Mouse (Mus musculus) forebrain, embryonic 15.5 days (tissue): ENCODE data around the gene Tdrd9. TPM values are rescaled to one million over a fixed set of nuclear protein-coding genes. Genes with fewer than 3 reads are reported as not detected.
A peak's percentile ranks its signal among the peaks of the same experiment; 100 is the strongest.
"Not testable (repeated sequence)": the region's sequence is repeated elsewhere in the genome, so short reads cannot be mapped to it uniquely, and the experiment has no call there.

Experiments
- ATAC-seq: fragments of 200-750 bp; cut with Nextera tagmentation; replicated peaks from 2 replicates; pipeline ENCODE4 v1.8.0; 2017; ENCODE audit warnings: mild to moderate bottlenecking, moderate TSS enrichment, moderate library complexity
- H3K27ac ChIP-seq: fragments of 300-500 bp; sonication (generic); replicated peaks from 2 replicates; pipeline ENCODE4 v1.5.1; 2015; ENCODE audit warnings: mild to moderate bottlenecking, inconsistent platforms
- H3K27me3 ChIP-seq: fragments of 300-500 bp; sonication (generic); 2 replicates; pipeline ENCODE4 v1.6.1; 2015; ENCODE audit warnings: inconsistent platforms
- H3K36me3 ChIP-seq: fragments of 300-500 bp; sonication (generic); 2 replicates; pipeline ENCODE4 v1.6.1; 2015; ENCODE audit warnings: mild to moderate bottlenecking, inconsistent platforms
- H3K4me1 ChIP-seq: fragments of 300-500 bp; sonication (generic); 2 replicates; pipeline ENCODE4 v1.6.1; 2015; ENCODE audit warnings: inconsistent platforms
- H3K4me2 ChIP-seq: fragments of 300-500 bp; sonication (generic); replicated peaks from 2 replicates; pipeline ENCODE4 v1.6.1; 2015; ENCODE audit warnings: mild to moderate bottlenecking, inconsistent platforms
- H3K4me3 ChIP-seq: fragments of 300-500 bp; sonication (generic); 2 replicates; pipeline ENCODE4 v1.5.1; 2015; ENCODE audit warnings: mild to moderate bottlenecking, inconsistent platforms
- H3K9ac ChIP-seq: fragments of 300-500 bp; sonication (generic); replicated peaks from 2 replicates; pipeline ENCODE4 v1.6.1; 2015; ENCODE audit warnings: mild to moderate bottlenecking, inconsistent platforms
- H3K9me3 ChIP-seq: fragments of 300-500 bp; sonication (generic); 2 replicates; pipeline ENCODE4 v1.6.1; 2016; ENCODE audit warnings: inconsistent platforms
- WGBS: fragments of 180-500 bp; shearing (Covaris S2); methylation state at CpG from one replicate; pipeline ENCODE4 v1.1.7; 2015; ENCODE audit warnings: mixed read lengths; 5-methylcytosine and 5-hydroxymethylcytosine counted together
- polyA plus RNA-seq: library from polyadenylated mRNA; unstranded; fragments of >200 nt; fragmentation: Nextera tagmentation; extraction: Ambion mirVana; gene quantifications from 2 replicates; pipeline ENCODE4 v1.2.1, GENCODE M21; 2015

Tdrd9 gene
- polyA plus RNA-seq, 1 experiment from 2014 or later: 0.34 TPM

DNA sequence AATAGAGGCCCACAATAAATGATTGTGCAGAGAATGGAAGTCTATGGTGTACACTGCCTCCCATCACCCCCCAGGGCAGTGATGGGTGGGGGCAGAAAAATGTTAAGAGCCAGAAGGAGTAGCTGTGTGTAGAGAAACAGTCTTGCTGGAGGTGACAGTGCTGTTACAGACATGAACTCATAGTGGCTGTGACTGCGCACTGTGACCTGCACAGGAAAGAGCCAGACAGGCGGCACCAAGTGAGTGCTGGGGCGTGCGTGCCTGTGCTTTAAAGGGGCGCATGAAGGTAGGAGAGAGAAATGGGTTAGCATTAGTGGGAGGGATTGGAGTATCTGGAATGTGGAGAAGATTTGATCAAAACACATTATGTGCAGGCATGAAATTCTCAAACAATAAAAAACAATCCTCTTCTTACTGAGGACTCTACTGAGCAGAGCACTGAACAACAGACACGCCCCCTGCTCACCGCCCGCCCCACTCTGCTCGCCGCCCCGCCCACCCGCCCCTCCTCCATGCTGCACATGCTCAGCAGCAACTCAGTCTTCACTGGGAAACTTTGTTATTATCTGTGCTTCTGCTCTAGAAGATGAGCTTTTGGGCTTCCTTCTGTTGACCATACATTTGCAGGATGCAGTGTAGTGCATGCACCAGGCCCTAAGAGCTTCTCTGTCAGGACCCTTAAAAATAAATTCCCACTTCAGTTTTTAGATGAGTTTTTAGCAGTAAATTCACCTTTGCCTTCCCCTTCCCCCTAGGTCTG is 41.3 kb downstream of the Tdrd9 start:
- H3K4me3 ChIP-seq: peak overlapping the region; percentile 17
- 21% methylated on average over 12 of the region's 12 CpGs for WGBS
- H3K4me2 ChIP-seq: peak overlapping the region; percentile 37
- no peak overlapping the region; the same call in 1 of the 2 replicates for H3K27ac ChIP-seq
- ATAC-seq: peak; percentile 88
- H3K9me3 ChIP-seq: no peaks in the 10 kb centered on the region
- H3K27me3 ChIP-seq: no peaks in the 10 kb centered on the region
- no peaks in the 10 kb centered on the region for H3K36me3 ChIP-seq
- H3K4me1 ChIP-seq: peaks cover 7% of the 10 kb centered on the region
- 0 out of 2 replicates have a peak overlapping the region, but pooled peaks have one; percentile 3 for H3K9ac ChIP-seq

DNA sequence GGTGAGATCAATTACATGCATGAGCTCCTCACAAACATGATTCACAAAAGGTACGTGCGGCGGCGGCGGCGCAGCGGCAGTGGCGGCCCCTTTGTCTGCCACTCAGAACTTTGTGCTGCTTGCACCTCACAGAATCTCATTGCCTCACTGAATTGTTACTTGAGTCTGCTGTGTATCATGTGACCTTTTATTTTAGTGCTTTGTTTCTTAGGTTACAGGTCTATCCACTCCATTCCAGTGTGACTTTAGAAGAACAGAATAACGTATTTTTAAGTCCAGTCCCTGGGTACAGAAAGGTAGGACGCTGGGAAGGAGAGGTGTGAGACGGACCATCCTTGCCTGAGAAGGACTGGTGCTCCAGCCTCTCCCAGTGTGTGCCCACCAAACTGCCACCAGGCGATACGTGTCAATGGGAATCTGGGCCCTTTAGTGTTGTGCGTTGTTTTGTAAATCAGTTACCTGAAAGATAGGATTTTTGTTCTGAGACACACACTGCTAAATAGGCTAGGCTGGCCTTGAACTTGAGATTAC is 42.0 kb downstream of the Tdrd9 start:
- peak overlapping the region; percentile 37 for H3K4me2 ChIP-seq
- H3K9ac ChIP-seq: 0 out of 2 replicates have a peak overlapping the region, but pooled peaks have one; percentile 3
- H3K4me1 ChIP-seq: peaks cover 7% of the 10 kb centered on the region
- no peak overlapping the region for H3K27ac ChIP-seq
- 0 out of 2 replicates have a peak, but pooled peaks have one; percentile 26 for ATAC-seq
- no peaks in the 10 kb centered on the region for H3K9me3 ChIP-seq
- no peaks in the 10 kb centered on the region for H3K36me3 ChIP-seq
- H3K27me3 ChIP-seq: no peaks in the 10 kb centered on the region
- peak overlapping the region; percentile 17 for H3K4me3 ChIP-seq
- 7% methylated on average over 14 of the region's 14 CpGs for WGBS

DNA sequence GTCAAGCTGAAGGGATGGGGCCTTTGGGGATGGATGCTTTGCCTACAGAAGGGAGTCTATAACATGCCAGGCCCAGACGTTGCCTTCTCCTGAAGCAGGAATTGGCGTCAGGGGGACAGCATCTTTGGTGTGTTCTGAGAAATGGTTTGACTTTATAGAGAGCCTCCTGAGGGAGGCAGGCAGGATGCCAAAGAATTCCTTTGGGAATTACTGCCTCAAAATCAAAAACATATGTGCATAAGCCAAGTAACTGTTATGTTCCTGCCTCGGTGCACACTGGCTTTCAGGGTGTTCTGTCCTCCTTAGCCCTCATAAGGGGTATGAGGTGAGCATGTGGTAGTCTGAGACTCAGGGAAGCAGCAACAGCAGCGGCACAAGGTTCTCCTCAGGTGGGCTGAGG is 45.0 kb downstream of the Tdrd9 start:
- no peak for ATAC-seq

DNA sequence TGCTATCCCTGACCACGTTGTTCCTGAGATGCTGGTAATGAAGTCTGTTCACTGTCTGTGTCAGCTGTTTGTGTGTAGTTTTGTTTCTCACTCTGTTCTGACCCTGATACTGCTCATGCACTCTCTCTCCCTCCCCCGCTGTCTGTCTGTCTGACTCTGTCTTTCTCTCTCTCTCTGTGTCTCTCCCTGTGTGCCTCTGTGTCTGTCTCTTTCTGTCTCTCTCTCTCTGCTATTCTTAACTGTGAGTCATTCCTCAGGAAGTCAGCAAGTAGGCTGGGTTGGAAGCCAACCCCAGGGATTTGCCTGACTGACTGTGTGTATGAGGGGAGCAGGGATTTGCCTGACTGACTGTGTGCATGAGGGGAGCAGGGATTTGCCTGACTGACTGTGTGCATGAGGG is 51.9 kb downstream of the Tdrd9 start:
- Histone ChIP-seq H3K27me3 (no peaks in the 10 kb centered on the region), H3K4me1 (no peaks in the 10 kb centered on the region), H3K36me3 (no peaks in the 10 kb centered on the region), H3K4me2 (no peak overlapping the region), H3K4me3 (no peak overlapping the region), H3K27ac (no peak overlapping the region), H3K9me3 (no peaks in the 10 kb centered on the region), H3K9ac (no peak overlapping the region)
- WGBS: 83% methylated on average over 2 of the region's 2 CpGs
- no peak for ATAC-seq

More for the DNA sequence above, 45.0 kb downstream of the Tdrd9 start:
- Histone ChIP-seq H3K27me3 (no peaks in the 10 kb centered on the region), H3K4me2 (no peak overlapping the region), H3K4me1 (peaks cover 7% of the 10 kb centered on the region), H3K36me3 (no peaks in the 10 kb centered on the region), H3K9me3 (no peaks in the 10 kb centered on the region), H3K9ac (no peak overlapping the region), H3K27ac (no peak overlapping the region), H3K4me3 (no peak overlapping the region)
- 83% methylated on average over 4 of the region's 4 CpGs for WGBS

DNA sequence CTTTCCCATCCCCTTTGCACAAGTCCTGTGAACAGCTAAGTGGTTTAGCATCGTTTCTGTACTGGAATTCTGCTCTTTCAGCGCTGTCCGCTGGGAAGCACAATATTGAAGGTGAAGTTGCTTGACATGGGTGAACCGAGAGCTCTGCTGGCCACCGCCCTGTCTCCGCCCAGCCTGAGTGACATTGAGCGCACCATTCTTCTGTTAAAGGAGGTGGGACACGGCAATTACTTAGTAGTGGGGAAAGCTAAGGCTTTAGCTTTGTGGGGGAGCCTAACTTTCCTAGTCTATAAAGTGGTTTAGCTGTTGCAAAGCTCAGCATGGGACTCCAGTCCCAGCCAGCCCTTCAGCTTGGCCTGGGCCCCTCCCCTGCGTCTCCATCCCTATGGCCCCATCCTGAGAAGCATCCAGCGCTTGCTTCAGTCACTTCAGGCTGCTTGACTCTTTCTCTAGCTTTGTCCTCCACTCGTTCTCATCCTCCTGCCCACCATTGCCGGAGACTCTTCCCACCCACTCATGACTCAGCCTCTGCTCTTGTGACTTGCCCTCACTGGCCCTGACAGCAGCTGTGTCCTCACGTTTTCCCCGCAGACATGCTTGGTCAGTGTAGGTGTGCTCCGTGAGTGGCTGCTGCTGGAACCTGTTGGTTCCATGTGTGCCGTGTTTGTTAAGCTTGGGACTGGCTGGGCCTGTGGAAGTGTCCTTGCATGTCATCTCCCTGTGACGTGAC is 53.4 kb downstream of the Tdrd9 start:
- H3K27me3 ChIP-seq: no peaks in the 10 kb centered on the region
- no peak overlapping the region for H3K9ac ChIP-seq
- 84% methylated on average over 17 of the region's 17 CpGs for WGBS
- no peak overlapping the region for H3K4me3 ChIP-seq
- no peak for ATAC-seq
- H3K9me3 ChIP-seq: no peaks in the 10 kb centered on the region
- H3K27ac ChIP-seq: no peak overlapping the region
- no peaks in the 10 kb centered on the region for H3K4me1 ChIP-seq
- H3K4me2 ChIP-seq: no peak overlapping the region
- no peaks in the 10 kb centered on the region for H3K36me3 ChIP-seq

DNA sequence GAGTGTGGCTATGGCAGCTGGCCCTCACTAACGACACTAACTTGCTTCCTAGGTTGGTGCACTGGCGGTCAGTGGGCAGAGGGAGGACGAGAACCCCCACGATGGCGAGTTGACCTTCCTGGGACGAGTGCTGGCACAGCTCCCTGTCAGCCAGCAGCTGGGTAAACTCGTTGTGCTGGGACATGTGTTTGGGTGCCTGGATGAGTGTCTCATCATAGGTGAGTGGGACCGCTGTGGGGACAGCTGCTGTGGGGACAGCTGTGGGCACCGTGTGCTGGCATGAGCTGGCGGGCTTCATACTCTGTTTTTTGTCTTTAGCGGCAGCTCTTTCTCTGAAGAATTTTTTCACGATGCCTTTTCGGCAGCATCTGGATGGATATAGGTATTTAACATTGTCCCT is 54.1 kb downstream of the Tdrd9 start:
- WGBS: 90% methylated on average over 13 of the region's 13 CpGs
- H3K4me3 ChIP-seq: no peak overlapping the region
- no peaks in the 10 kb centered on the region for H3K9me3 ChIP-seq
- no peak for ATAC-seq
- no peak overlapping the region for H3K9ac ChIP-seq
- no peaks in the 10 kb centered on the region for H3K36me3 ChIP-seq
- no peak overlapping the region for H3K4me2 ChIP-seq
- no peak overlapping the region for H3K27ac ChIP-seq
- H3K4me1 ChIP-seq: no peaks in the 10 kb centered on the region
- no peaks in the 10 kb centered on the region for H3K27me3 ChIP-seq

DNA sequence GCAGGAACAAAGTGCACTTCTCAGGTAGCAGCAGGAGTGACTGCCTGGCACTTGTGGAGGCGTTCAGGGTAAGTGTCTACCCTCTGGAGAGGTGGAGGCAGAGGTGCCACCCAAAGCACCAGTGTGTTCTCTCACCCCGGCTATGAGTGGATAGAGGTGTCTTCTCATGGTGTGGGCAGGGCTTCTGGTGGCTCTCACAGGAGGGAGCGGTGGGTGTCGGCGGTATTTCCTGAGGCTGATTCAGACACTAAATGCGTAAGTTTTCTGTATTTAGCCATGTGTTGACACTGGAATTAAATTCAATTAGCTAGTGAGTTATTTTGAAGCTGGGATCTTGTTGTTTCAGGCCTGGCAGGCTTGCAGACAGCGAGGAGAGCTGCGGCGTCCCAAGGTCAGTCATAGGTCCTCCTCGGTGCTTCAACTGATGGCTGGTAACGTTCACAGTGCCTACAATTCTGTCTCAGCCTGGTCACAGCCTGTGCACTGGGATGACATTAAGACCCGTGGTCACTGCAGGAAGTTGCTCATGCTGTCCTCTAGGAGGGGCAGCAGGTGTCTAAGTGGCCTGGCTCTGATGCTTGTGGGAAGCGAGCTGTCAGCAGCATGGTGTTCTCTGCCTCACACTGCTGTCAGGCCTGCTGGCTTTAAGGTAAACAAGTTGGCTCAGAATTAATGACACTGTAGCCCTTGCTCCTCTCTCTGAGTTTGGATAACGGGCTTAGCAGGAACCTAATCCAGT is 54.7 kb downstream of the Tdrd9 start:
- Histone ChIP-seq H3K27me3 (no peaks in the 10 kb centered on the region), H3K9me3 (no peaks in the 10 kb centered on the region), H3K9ac (no peak overlapping the region), H3K4me1 (no peaks in the 10 kb centered on the region), H3K4me3 (no peak overlapping the region), H3K4me2 (no peak overlapping the region), H3K27ac (no peak overlapping the region), H3K36me3 (no peaks in the 10 kb centered on the region)
- ATAC-seq: no peak
- whole genome bisulfite sequencing: 85% methylated on average over 14 of the region's 14 CpGs

DNA sequence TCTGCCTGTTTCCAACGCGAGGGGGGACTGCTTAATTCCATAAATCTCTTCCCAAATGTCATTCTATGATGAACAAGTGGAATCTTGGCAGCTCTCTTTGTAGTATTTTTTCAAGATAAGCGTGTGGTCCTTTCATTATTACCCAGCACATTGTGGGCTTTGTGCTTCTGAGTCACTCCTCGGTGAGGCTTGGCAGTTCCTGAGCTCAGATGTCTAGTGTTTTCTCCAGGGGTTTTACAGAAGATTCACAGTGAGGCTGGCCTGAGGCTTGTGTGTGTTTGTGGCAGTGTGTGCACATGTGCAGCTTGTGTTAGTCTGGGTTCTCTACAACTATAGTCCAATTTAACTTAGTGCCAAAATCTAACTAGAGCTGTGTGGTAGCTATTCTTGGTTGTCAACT is 56.0 kb downstream of the Tdrd9 start:
- no peaks in the 10 kb centered on the region for H3K27me3 ChIP-seq
- H3K4me3 ChIP-seq: no peak overlapping the region
- no peak overlapping the region for H3K27ac ChIP-seq
- no peaks in the 10 kb centered on the region for H3K4me1 ChIP-seq
- no peak for ATAC-seq
- WGBS: 71% methylated on average over 4 of the region's 4 CpGs
- no peak overlapping the region for H3K4me2 ChIP-seq
- H3K9ac ChIP-seq: no peak overlapping the region
- no peaks in the 10 kb centered on the region for H3K9me3 ChIP-seq
- H3K36me3 ChIP-seq: no peaks in the 10 kb centered on the region

DNA sequence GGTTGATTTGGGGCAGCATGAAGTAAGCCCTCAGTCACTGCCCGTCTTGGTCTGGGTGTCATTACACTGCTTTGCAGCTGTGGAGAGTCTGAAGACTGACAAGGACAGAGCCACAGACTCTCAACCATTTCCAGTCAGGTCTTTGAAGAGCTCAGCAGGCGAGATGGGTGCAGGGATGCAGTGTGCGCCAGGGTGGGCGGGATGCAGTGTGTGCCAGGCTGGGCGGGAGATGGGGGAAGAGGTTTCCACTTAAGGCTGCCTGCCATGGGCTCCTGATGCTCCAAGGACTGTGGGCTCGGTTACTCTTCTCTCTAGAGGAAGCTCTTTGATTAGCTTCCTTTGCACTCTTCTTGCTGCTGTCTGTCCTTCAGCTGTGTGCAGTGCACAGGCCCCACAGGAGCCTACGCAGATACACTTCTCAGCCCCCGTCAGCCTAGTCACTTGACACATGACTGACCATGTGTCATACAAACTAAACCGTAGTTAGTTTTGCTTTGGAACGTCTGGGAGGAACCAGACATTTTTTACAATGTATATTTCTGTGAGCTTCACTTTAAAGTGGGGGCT is 62.1 kb downstream of the Tdrd9 start:
- H3K9me3 ChIP-seq: no peaks in the 10 kb centered on the region
- H3K27ac ChIP-seq: no peak overlapping the region
- H3K4me2 ChIP-seq: no peak overlapping the region
- 81% methylated on average over 10 of the region's 10 CpGs for WGBS
- H3K4me3 ChIP-seq: no peak overlapping the region
- no peak overlapping the region for H3K9ac ChIP-seq
- H3K27me3 ChIP-seq: no peaks in the 10 kb centered on the region
- H3K4me1 ChIP-seq: no peaks in the 10 kb centered on the region
- H3K36me3 ChIP-seq: no peaks in the 10 kb centered on the region
- ATAC-seq: no peak

DNA sequence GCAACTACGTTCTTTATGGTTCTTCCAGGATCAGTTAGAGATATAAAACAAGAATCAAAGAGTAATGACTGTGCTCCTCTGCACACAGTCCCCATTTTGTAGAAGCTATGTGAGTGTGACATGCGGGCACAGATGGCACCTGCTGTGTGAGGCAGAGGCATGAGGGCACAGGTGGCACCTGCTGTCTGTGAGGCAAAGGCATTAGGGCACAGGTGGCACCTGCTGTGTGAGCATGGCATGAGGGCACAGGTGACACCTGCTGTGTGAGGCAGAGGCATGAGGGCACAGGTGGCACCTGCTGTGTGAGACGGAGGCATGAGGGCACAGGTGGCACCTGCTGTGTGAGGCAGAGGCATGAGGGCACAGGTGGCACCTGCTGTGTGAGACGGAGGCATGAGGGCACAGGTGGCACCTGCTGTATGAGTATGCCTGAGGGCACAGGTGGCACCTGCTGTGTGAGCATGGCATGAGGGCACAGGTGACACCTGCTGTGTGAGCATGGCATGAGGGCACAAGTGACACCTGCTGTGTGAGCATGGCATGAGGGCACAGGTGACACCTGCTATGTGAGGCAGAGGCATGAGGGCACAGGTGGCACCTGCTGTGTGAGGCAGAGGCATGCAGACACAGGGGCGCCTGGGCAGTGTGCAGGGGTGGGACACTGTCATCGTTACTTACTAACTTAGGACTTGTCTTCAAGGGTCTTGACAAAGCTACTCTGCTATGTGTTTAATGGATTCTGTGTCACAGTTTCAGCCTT is 64.2 kb downstream of the Tdrd9 start:
- H3K4me2 ChIP-seq, H3K4me3 ChIP-seq, ATAC-seq, H3K9ac ChIP-seq, H3K27ac ChIP-seq, H3K9me3 ChIP-seq, H3K4me1 ChIP-seq, H3K27me3 ChIP-seq, H3K36me3 ChIP-seq: not testable (repeated sequence)
- 81% methylated on average over 6 of the region's 6 CpGs for WGBS

DNA sequence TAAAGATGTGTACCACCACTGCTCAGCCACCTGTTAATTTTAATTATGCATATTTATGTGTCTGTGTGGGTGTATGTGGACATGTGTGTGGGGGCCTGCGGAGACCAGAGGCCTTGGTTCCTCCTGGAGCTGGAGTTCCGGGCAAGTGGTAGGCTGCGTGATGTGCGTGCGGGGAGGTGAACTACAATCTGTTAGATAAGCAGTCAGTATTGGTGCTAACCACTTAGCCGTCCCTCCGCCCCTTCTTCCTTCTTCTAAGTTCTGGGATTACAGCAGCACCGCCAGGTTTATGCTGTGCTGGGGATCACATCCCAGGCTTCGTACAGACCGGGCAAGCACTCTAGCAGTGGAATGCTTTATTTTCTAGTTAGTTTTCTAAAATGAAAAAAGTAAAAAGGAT is 67.1 kb downstream of the Tdrd9 start:
- 95% methylated on average over 10 of the region's 10 CpGs for WGBS
- no peaks in the 10 kb centered on the region for H3K36me3 ChIP-seq

More for the DNA sequence above, 67.1 kb downstream of the Tdrd9 start:
- H3K4me2 ChIP-seq: no peak overlapping the region
- H3K27ac ChIP-seq: no peak overlapping the region
- no peak overlapping the region for H3K4me3 ChIP-seq
- H3K9ac ChIP-seq: no peak overlapping the region
- no peak for ATAC-seq
- no peaks in the 10 kb centered on the region for H3K27me3 ChIP-seq
- H3K4me1 ChIP-seq: no peaks in the 10 kb centered on the region
- H3K9me3 ChIP-seq: no peaks in the 10 kb centered on the region
